Mouse (Mus musculus): ENCODE results near the gene Zfp541.

The Zfp541 gene

GRCm38 (mm10) chr7:16129846-16130691 lies 68.5 kb downstream of the Zfp541 start:
- peak; percentile 89 to 93 for DNase-seq

GRCm38 (mm10) chr7:16130956-16131634 lies 69.5 kb downstream of the Zfp541 start:
- DNase-seq = peak; percentile 47 to 57

GRCm38 (mm10) chr7:16132161-16132581 lies 70.6 kb downstream of the Zfp541 start:
- DNase-seq = peak; percentile 53 to 58

- DNase-seq = no peak
Observed at GRCm38 (mm10) chr7:16132926-16133325, 71.3 kb downstream of the Zfp541 start.

GRCm38 (mm10) chr7:16133691-16134090 lies 72.1 kb downstream of the Zfp541 start:
- DNase-seq = peak in 1 of 2 experiments; percentile 40

GRCm38 (mm10) chr7:16134951-16135392 lies 73.4 kb downstream of the Zfp541 start:
- peak; percentile 57 to 59 for DNase-seq
